In genomic region chr5:120714314-120714713, GRCm38 (mm10) we compare ENCODE assay signal across 8 mouse cellular contexts. TPM values are rescaled to one million over a fixed set of nuclear protein-coding genes. Genes with fewer than 3 reads are reported as not detected.
DNase-seq lines count a peak whose midpoint lies in the region; ATAC-seq and TF ChIP-seq lines count a peak whose summit lies in the region.

No protein-coding gene starts in this region.

- 3% methylated on average over 16 of the region's 16 CpGs for WGBS in forebrain, embryonic 12.5 days
- 2% methylated on average over 16 of the region's 16 CpGs for WGBS in intestine, postnatal 0 days
- 1% methylated on average over 16 of the region's 16 CpGs for WGBS in liver, embryonic 13.5 days (ENCODE audit: insufficient replicate concordance)

- H3K27me3 ChIP-seq in forebrain, embryonic 12.5 days, result peaks cover 75% of the 10 kb centered on the region
- H3K27me3 ChIP-seq in intestine, postnatal 0 days (replicated peaks; ENCODE audit: control insufficient read depth, insufficient read depth, low read length), result peaks cover 46% of the 10 kb centered on the region
- H3K27me3 ChIP-seq in liver, embryonic 13.5 days, result peaks cover 55% of the 10 kb centered on the region

- no peak overlapping the region for H3K9ac ChIP-seq in forebrain, embryonic 12.5 days
- no peak overlapping the region for H3K9ac ChIP-seq in intestine, postnatal 0 days (ENCODE audit: low read depth, low read length)
- H3K9ac ChIP-seq in liver, embryonic 13.5 days, result no peak overlapping the region

- no peaks in the 10 kb centered on the region for H3K4me1 ChIP-seq in bone marrow macrophage, adult 2 months (ENCODE audit: control insufficient read depth, insufficient read depth, low read length)
- H3K4me1 ChIP-seq in forebrain, embryonic 12.5 days, result peaks cover 25% of the 10 kb centered on the region
- H3K4me1 ChIP-seq in intestine, postnatal 0 days (replicated peaks; ENCODE audit: control insufficient read depth, insufficient read depth, low read length), result no peaks in the 10 kb centered on the region
- H3K4me1 ChIP-seq in liver, embryonic 13.5 days (replicated peaks), result no peaks in the 10 kb centered on the region

- DNase-seq in layer of hippocampus, adult 11-12 months (ENCODE audit: low spot score), result peak; percentile 82
- DNase-seq in layer of hippocampus, adult 9-10 months (ENCODE audit: low spot score), result no peak
- peak; percentile 22 for DNase-seq in liver, embryonic 13.5 days
- DNase-seq in ovary, postnatal 36 days (ENCODE audit: low spot score), result peak; percentile 76
- peak; percentile 89 for DNase-seq in thymus, postnatal 14 days

- H3K36me3 ChIP-seq in forebrain, embryonic 12.5 days (replicated peaks), result no peaks in the 10 kb centered on the region
- H3K36me3 ChIP-seq in intestine, postnatal 0 days (ENCODE audit: control insufficient read depth, insufficient read depth), result no peaks in the 10 kb centered on the region
- H3K36me3 ChIP-seq in liver, embryonic 13.5 days, result no peaks in the 10 kb centered on the region

- H3K27ac ChIP-seq in bone marrow macrophage, adult 2 months (ENCODE audit: insufficient read depth, low read depth, low read length), result no peak overlapping the region
- H3K27ac ChIP-seq in forebrain, embryonic 12.5 days, result no peak overlapping the region
- no peak overlapping the region for H3K27ac ChIP-seq in intestine, postnatal 0 days (ENCODE audit: low read depth, low read length)
- no peak overlapping the region for H3K27ac ChIP-seq in liver, embryonic 13.5 days

- no peak for ATAC-seq in forebrain, embryonic 12.5 days (ENCODE audit: low FRiP score)
- no peak for ATAC-seq in intestine, postnatal 0 days
- no peak for ATAC-seq in liver, embryonic 13.5 days (ENCODE audit: low read depth)

- no peak for TF ChIP-seq POLR2A in bone marrow macrophage, adult 2 months (IDR thresholded peaks at IDR 0.05; ENCODE audit: borderline replicate concordance, low read depth, low read length)

- H3K4me2 ChIP-seq in forebrain, embryonic 12.5 days, result 0 out of 2 replicates have a peak overlapping the region, but pooled peaks have one; percentile 6
- no peak overlapping the region; the same call in 1 of the 2 replicates for H3K4me2 ChIP-seq in intestine, postnatal 0 days (replicated peaks; ENCODE audit: low read depth)
- no peak overlapping the region for H3K4me2 ChIP-seq in liver, embryonic 13.5 days

- H3K9me3 ChIP-seq in forebrain, embryonic 12.5 days, result no peaks in the 10 kb centered on the region
- H3K9me3 ChIP-seq in intestine, postnatal 0 days (ENCODE audit: control insufficient read depth), result no peaks in the 10 kb centered on the region
- no peaks in the 10 kb centered on the region for H3K9me3 ChIP-seq in liver, embryonic 13.5 days (replicated peaks)

- no peak overlapping the region for H3K4me3 ChIP-seq in bone marrow macrophage, adult 2 months (ENCODE audit: insufficient read depth, low read length)
- H3K4me3 ChIP-seq in forebrain, embryonic 12.5 days (replicated peaks), result no peak overlapping the region
- H3K4me3 ChIP-seq in intestine, postnatal 0 days (ENCODE audit: low read depth, low read length), result no peak overlapping the region
- H3K4me3 ChIP-seq in liver, embryonic 13.5 days (replicated peaks), result no peak overlapping the region

- TF ChIP-seq CTCF in bone marrow macrophage, adult 2 months (IDR thresholded peaks at IDR 0.05; ENCODE audit: low read depth, low read length), result peak; percentile 94
- TF ChIP-seq CTCF in intestine, postnatal 0 days (IDR thresholded peaks at IDR 0.05; ENCODE audit: low read depth), result peak; percentile 93

RNA-seq across cellular contexts. Expression of gene Dtx1, which starts 2.6 kb away (rescaled TPM):
- not detected in 2 replicates for polyA plus RNA-seq in bone marrow macrophage, adult 2 months (2012; ENCODE audit: insufficient read depth, insufficient read length, missing spikeins)
- 17.1 and 18.1 TPM in 2 replicates for polyA plus RNA-seq in forebrain, embryonic 12.5 days (2016; fragmentation: Nextera tagmentation; extraction: Ambion mirVana)
- 2.3 and 2.5 TPM in 2 replicates for polyA plus RNA-seq in intestine, postnatal 0 days (2015; fragmentation: Nextera tagmentation; extraction: Ambion mirVana)
- polyA plus RNA-seq in liver, embryonic 13.5 days (2015; fragmentation: Nextera tagmentation; extraction: Ambion mirVana), result 0.21 and 0.53 TPM in 2 replicates

RNA-seq across cellular contexts. Expression of gene Oas2, which starts 35.3 kb away (rescaled TPM):
- polyA plus RNA-seq in bone marrow macrophage, adult 2 months (2012; ENCODE audit: insufficient read depth, insufficient read length, missing spikeins), result 132 and 142 TPM in 2 replicates
- polyA plus RNA-seq in forebrain, embryonic 12.5 days (2016; fragmentation: Nextera tagmentation; extraction: Ambion mirVana), result 0.10 and 0.17 TPM in 2 replicates
- 0.23 and 0.41 TPM in 2 replicates for polyA plus RNA-seq in intestine, postnatal 0 days (2015; fragmentation: Nextera tagmentation; extraction: Ambion mirVana)
- polyA plus RNA-seq in liver, embryonic 13.5 days (2015; fragmentation: Nextera tagmentation; extraction: Ambion mirVana), result 0.25 and 0.34 TPM in 2 replicates

Comparison
In these comparisons a context has a peak if more than half of its experiments do, and no peak if none do; other contexts are left out.
1. RNA of gene Oas2, which starts 35.3 kb away (polyA plus RNA-seq): 132 to 142 TPM in bone marrow macrophage, adult 2 months; 0.25 to 0.34 TPM in liver, embryonic 13.5 days, 0.23 to 0.41 TPM in intestine, postnatal 0 days and 0.10 to 0.17 TPM in forebrain, embryonic 12.5 days; every median in the first group is over 10 times any median in the second.